Mouse (Mus musculus) regulatory T cell (primary cell): ENCODE data around the gene Atrnl1.

Experiments
- in situ Hi-C: fragments of 300-600 bp; cut with MboI, MseI; formaldehyde crosslinking; loops from one replicate; pipeline ENCODE4 v1.15.1; 2025; ENCODE audit warnings: high pct_unique_total_duplicates

Gene Atrnl1

GRCm38 (mm10) chr19:57922991-57923390 lies 312.2 kb downstream of the Atrnl1 start:
- in situ Hi-C loops = no loop called here

GRCm38 (mm10) chr19:57924856-57925255 lies 314.0 kb downstream of the Atrnl1 start:
- in situ Hi-C loops = no loop called here

GRCm38 (mm10) chr19:57925681-57926080 lies 314.8 kb downstream of the Atrnl1 start:
- in situ Hi-C loops = no loop called here

GRCm38 (mm10) chr19:57926164-57926860 lies 315.5 kb downstream of the Atrnl1 start:
- in situ Hi-C loops = no loop called here

- in situ Hi-C loops = no loop called here
Measured at GRCm38 (mm10) chr19:57926941-57927471, 316.2 kb downstream of the Atrnl1 start.

GRCm38 (mm10) chr19:57927566-57928523 lies 317.0 kb downstream of the Atrnl1 start:
- in situ Hi-C loops = no loop called here

GRCm38 (mm10) chr19:57931626-57932025 lies 320.8 kb downstream of the Atrnl1 start:
- in situ Hi-C loops = no loop called here

GRCm38 (mm10) chr19:57936865-57937264 lies 326.0 kb downstream of the Atrnl1 start:
- in situ Hi-C loops = no loop called here

- in situ Hi-C loops = no loop called here
Measured at GRCm38 (mm10) chr19:57939166-57939565, 328.3 kb downstream of the Atrnl1 start.

- in situ Hi-C loops = no loop called here
Measured at GRCm38 (mm10) chr19:57941529-57941928, 330.7 kb downstream of the Atrnl1 start.

GRCm38 (mm10) chr19:57942281-57942680 lies 331.4 kb downstream of the Atrnl1 start:
- in situ Hi-C loops = no loop called here

GRCm38 (mm10) chr19:57943308-57943707 lies 332.5 kb downstream of the Atrnl1 start:
- in situ Hi-C loops = no loop called here

- in situ Hi-C loops = no loop called here
Measured at GRCm38 (mm10) chr19:57944680-57945079, 333.8 kb downstream of the Atrnl1 start.

GRCm38 (mm10) chr19:57945626-57946250 lies 334.9 kb downstream of the Atrnl1 start:
- in situ Hi-C loops = no loop called here

GRCm38 (mm10) chr19:57948489-57948888 lies 337.7 kb downstream of the Atrnl1 start:
- in situ Hi-C loops = no loop called here

GRCm38 (mm10) chr19:57949260-57949917 lies 338.6 kb downstream of the Atrnl1 start:
- in situ Hi-C loops = no loop called here

GRCm38 (mm10) chr19:57954131-57954530 lies 343.3 kb downstream of the Atrnl1 start:
- in situ Hi-C loops = no loop called here

GRCm38 (mm10) chr19:57956459-57956858 lies 345.6 kb downstream of the Atrnl1 start:
- in situ Hi-C loops = no loop called here

- in situ Hi-C loops = no loop called here
Measured at GRCm38 (mm10) chr19:57957363-57957762, 346.5 kb downstream of the Atrnl1 start.

- in situ Hi-C loops = no loop called here
Measured at GRCm38 (mm10) chr19:57958154-57958553, 347.3 kb downstream of the Atrnl1 start.

GRCm38 (mm10) chr19:57958726-57959125 lies 347.9 kb downstream of the Atrnl1 start:
- in situ Hi-C loops = no loop called here
